Mouse (Mus musculus): ENCODE results near the gene Gm9844. TPM values are rescaled to one million over a fixed set of nuclear protein-coding genes. Genes with fewer than 3 reads are reported as not detected.
A peak's percentile ranks its signal among the peaks of the same experiment; 100 is the strongest.

Gm9844 gene
- total and polyA plus RNA-seq, 3 experiments, result 1.4 to 25.1 (median 4.7) TPM

GRCm38 (mm10) chr7:24901842-24902241, 39.8 kb downstream of the Gm9844 start (continued):
- TF ChIP-seq SMC3 (IDR thresholded peaks at IDR 0.05; ENCODE audit: low read depth, low read length) (no peak), CHD2 (IDR thresholded peaks at IDR 0.05; ENCODE audit: low read length) (peak; percentile 83), USF1 (IDR thresholded peaks at IDR 0.05; ENCODE audit: low read depth, low read length) (no peak), JUN (IDR thresholded peaks at IDR 0.05; ENCODE audit: insufficient read depth, low read depth, low read length) (no peak), PAX5 (IDR thresholded peaks at IDR 0.05; ENCODE audit: low read length) (no peak), JUND (conservative IDR thresholded peaks at IDR 0.05; ENCODE audit: low read depth, low read length) (no peak), ZMIZ1 (IDR thresholded peaks at IDR 0.05; ENCODE audit: low read depth, low read length) (no peak), POLR2AphosphoS2 (IDR thresholded peaks at IDR 0.05; ENCODE audit: low read depth, low read length) (no peak)

- Histone ChIP-seq H3K27ac (ENCODE audit: insufficient read depth, low read depth) (peak overlapping the region; percentile 97), H3K4me1 (ENCODE audit: control insufficient read depth in 1 of 2, insufficient read depth in 2 of 2) (peaks cover 21 to 47% of the 10 kb centered on the region in 2 experiments)
- dilution Hi-C loops (cut with MboI; ENCODE audit: extremely low pct_ligation_motif_present, extremely low pct_unique_long_range_greater_than_20kb, low sequenced_read_pairs), result no loop called here
These were observed 40.2 kb downstream of the Gm9844 start for GRCm38 (mm10) chr7:24902264-24902629.

GRCm38 (mm10) chr7:24902630-24903443, 40.8 kb downstream of the Gm9844 start, which contains the start of gene Arhgef1:
Gene Arhgef1, plus strand, starts transcription at chr7:24902912.
- peak within 1 kb of the TSS; percentile 63 for H3K4me2 ChIP-seq (ENCODE audit: insufficient read depth, low read depth, poor library complexity, severe bottlenecking)
- H3K9ac ChIP-seq (ENCODE audit: insufficient read depth, low read depth), result peak within 1 kb of the TSS; percentile 98
- dilution Hi-C loops (cut with MboI; ENCODE audit: extremely low pct_ligation_motif_present, extremely low pct_unique_long_range_greater_than_20kb, low sequenced_read_pairs), result no loop called here
- H3K9me3 ChIP-seq (replicated peaks; ENCODE audit: low read length), result no peaks in the 10 kb centered on the region
- in situ Hi-C loops (cut with MboI; ENCODE audit: low pct_ligation_motif_present, low pct_unique_long_range_greater_than_20kb, low sequenced_read_pairs), result loop anchor here (10.0 kb wide), 1 partner anchor 48 kb away; no protein-coding TSS in a partner anchor
- H3K4me1 ChIP-seq (ENCODE audit: control insufficient read depth in 1 of 2, insufficient read depth in 2 of 2), result peaks cover 21 to 53% of the 10 kb centered on the region in 2 experiments
- H3K27me3 ChIP-seq (replicated peaks), result no peaks in the 10 kb centered on the region
- H3K79me2 ChIP-seq (replicated peaks; ENCODE audit: control insufficient read depth, extremely low read depth, insufficient read depth, poor library complexity, severe bottlenecking), result peaks cover 44% of the 10 kb centered on the region
- peaks cover 31 to 52% of the 10 kb centered on the region in 2 experiments for H3K36me3 ChIP-seq (replicated peaks in 1 of 2; ENCODE audit: control insufficient read depth in 1 of 2, insufficient read depth in 1 of 2, low read length in 1 of 2)
- H3K4me3 ChIP-seq (replicated peaks in 1 of 3; ENCODE audit: low read depth in 2 of 3, low read length in 2 of 3, poor library complexity in 1 of 3), result peak within 1 kb of the TSS; percentile 75 to 95 (median 77)
- H3K27ac ChIP-seq (ENCODE audit: insufficient read depth, low read depth), result peak within 1 kb of the TSS; percentile 97
- DNase-seq (ENCODE audit: extremely low read depth), result no peak
- TF ChIP-seq MAFK (IDR thresholded peaks at IDR 0.05; ENCODE audit: insufficient replicate concordance, low read length) (no peak), GABPA (IDR thresholded peaks at IDR 0.05; ENCODE audit: insufficient replicate concordance, low read depth, low read length) (no peak), CHD1 (IDR thresholded peaks at IDR 0.05; ENCODE audit: low read depth, low read length) (no peak), EP300 (IDR thresholded peaks at IDR 0.05; ENCODE audit: low read length) (no peak), KAT2A (IDR thresholded peaks at IDR 0.05; ENCODE audit: insufficient replicate concordance, low read length) (no peak), RCOR1 (conservative IDR thresholded peaks at IDR 0.05; ENCODE audit: low read depth, low read length) (no peak), ELF1 (IDR thresholded peaks at IDR 0.05; ENCODE audit: low read depth, low read length) (peak; percentile 69), CHD2 (IDR thresholded peaks at IDR 0.05; ENCODE audit: low read length) (no peak), ZC3H11A (IDR thresholded peaks at IDR 0.05; ENCODE audit: low read depth, low read length) (no peak), ZNF384 (IDR thresholded peaks at IDR 0.05; ENCODE audit: low read depth, low read length) (peak; percentile 32; the same call in 1 of the 2 replicates), USF1 (IDR thresholded peaks at IDR 0.05; ENCODE audit: low read depth, low read length) (no peak), POLR2AphosphoS2 (IDR thresholded peaks at IDR 0.05; ENCODE audit: low read depth, low read length) (no peak; the same call in 1 of the 2 replicates), MXI1 (IDR thresholded peaks at IDR 0.05; ENCODE audit: low read depth, low read length) (peak; percentile 52), HCFC1 (IDR thresholded peaks at IDR 0.05; ENCODE audit: low read depth, low read length) (0 out of 2 replicates have a peak, but pooled peaks have one; percentile 8), TBP (conservative IDR thresholded peaks at IDR 0.05; ENCODE audit: low read depth, low read length) (no peak), SMC3 (IDR thresholded peaks at IDR 0.05; ENCODE audit: low read depth, low read length) (no peak), BHLHE40 (IDR thresholded peaks at IDR 0.05; ENCODE audit: low read depth, low read length) (0 out of 2 replicates have a peak, but pooled peaks have one; percentile 11), TCF12 (IDR thresholded peaks at IDR 0.05; ENCODE audit: low read depth, low read length) (no peak; the same call in 1 of the 2 replicates), NELFE (IDR thresholded peaks at IDR 0.05; ENCODE audit: low read depth, low read length) (0 out of 2 replicates have a peak, but pooled peaks have one; percentile 38), E2F4 (IDR thresholded peaks at IDR 0.05; ENCODE audit: insufficient replicate concordance, low read depth, low read length) (no peak), PAX5 (IDR thresholded peaks at IDR 0.05; ENCODE audit: low read length) (no peak), SIN3A (IDR thresholded peaks at IDR 0.05; ENCODE audit: low read length) (peak; percentile 27; the same call in 1 of the 2 replicates), ZMIZ1 (IDR thresholded peaks at IDR 0.05; ENCODE audit: low read depth, low read length) (peak; percentile 61; the same call in 1 of the 2 replicates)

More at GRCm38 (mm10) chr7:24902264-24902629, 40.2 kb downstream of the Gm9844 start:
- no peak for DNase-seq (ENCODE audit: extremely low read depth)
- peaks cover 25 to 46% of the 10 kb centered on the region in 2 experiments for H3K36me3 ChIP-seq (replicated peaks in 1 of 2; ENCODE audit: control insufficient read depth in 1 of 2, insufficient read depth in 1 of 2, low read length in 1 of 2)
- peak overlapping the region; percentile 40 to 77 (median 75) for H3K4me3 ChIP-seq (replicated peaks in 1 of 3; ENCODE audit: low read depth in 2 of 3, low read length in 2 of 3, poor library complexity in 1 of 3)
- no peaks in the 10 kb centered on the region for H3K27me3 ChIP-seq (replicated peaks)
- peak overlapping the region; percentile 98 for H3K9ac ChIP-seq (ENCODE audit: insufficient read depth, low read depth)
- in situ Hi-C loops (cut with MboI; ENCODE audit: low pct_ligation_motif_present, low pct_unique_long_range_greater_than_20kb, low sequenced_read_pairs), result loop anchor here (10.0 kb wide), 1 partner anchor 47 kb away; no protein-coding TSS in a partner anchor
- H3K79me2 ChIP-seq (replicated peaks; ENCODE audit: control insufficient read depth, extremely low read depth, insufficient read depth, poor library complexity, severe bottlenecking), result peaks cover 43% of the 10 kb centered on the region
- H3K4me2 ChIP-seq (ENCODE audit: insufficient read depth, low read depth, poor library complexity, severe bottlenecking), result peak overlapping the region; percentile 63
- no peak for TF ChIP-seq CTCF (conservative IDR thresholded peaks at IDR 0.05 in 1 of 2, IDR thresholded peaks at IDR 0.05 in 1 of 2; ENCODE audit: low read depth in 2 of 2, low read length in 2 of 2)
- TF ChIP-seq KAT2A (IDR thresholded peaks at IDR 0.05; ENCODE audit: insufficient replicate concordance, low read length), result 0 out of 2 replicates have a peak, but pooled peaks have one; percentile 46
- TF ChIP-seq TBP (conservative IDR thresholded peaks at IDR 0.05; ENCODE audit: low read depth, low read length), result no peak
- TF ChIP-seq TCF12 (IDR thresholded peaks at IDR 0.05; ENCODE audit: low read depth, low read length), result no peak
- no peaks in the 10 kb centered on the region for H3K9me3 ChIP-seq (replicated peaks; ENCODE audit: low read length)
